Mouse (Mus musculus) urinary bladder, adult 18-20 months (tissue): ENCODE results near the gene Vmn1r148.
"Not testable (repeated sequence)": the region's sequence is repeated elsewhere in the genome, so short reads cannot be mapped to it uniquely, and the experiment has no call there.

ENCODE experiments used
- DNase-seq, 2 experiments: peaks; one replicate each; pipeline ENCODE4 v3.0.0; 2022; ENCODE audit warnings: low spot score in 2 of 2, mixed read lengths in 2 of 2

The Vmn1r148 gene

DNA sequence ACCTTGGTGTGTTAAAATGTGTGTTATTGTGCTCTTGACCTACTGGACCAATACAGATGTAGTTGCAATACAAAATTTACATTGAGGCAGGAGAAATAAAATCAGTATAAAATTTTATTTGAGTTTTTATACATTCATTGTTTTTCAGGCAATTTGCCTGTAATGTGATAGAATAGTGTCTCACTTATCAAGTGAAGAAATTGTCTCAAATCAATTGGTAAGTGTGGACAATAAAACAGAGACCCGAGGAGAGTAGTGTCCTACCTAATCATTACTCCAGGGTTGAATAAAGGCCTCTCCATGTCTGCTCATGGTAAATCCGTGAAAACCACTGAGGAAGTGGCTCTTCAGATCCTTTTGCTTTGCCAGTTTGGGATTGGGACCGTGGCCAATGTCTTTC, at the start of gene Vmn1r148:
Gene Vmn1r148 (plus strand): TSS at position 301 of the 400 bp plus-strand sequence.
- not testable (repeated sequence) for DNase-seq

DNA sequence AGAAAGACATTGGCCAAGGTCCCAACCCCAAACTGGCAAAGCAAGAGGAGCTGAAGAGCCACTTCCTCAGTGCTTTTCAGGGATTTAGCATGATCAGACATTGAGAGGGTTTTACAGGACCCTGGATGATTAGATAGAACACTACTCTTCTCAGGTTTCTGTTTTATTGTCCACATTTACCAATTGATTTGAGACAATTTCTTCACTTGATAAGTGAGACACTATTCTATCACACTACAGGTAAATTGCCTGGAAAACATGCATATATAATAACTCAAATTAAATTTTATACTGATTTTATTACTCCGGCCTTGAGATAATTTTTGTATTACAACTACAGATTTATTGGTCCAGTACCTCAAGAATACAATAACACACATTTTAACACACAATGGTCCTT, 42.4 kb upstream of the Vmn1r148 start, which contains the start of gene Gm8660:
Gene Gm8660 (minus strand): TSS at position 101 of the 400 bp plus-strand sequence.
- DNase-seq: not testable (repeated sequence)

DNA sequence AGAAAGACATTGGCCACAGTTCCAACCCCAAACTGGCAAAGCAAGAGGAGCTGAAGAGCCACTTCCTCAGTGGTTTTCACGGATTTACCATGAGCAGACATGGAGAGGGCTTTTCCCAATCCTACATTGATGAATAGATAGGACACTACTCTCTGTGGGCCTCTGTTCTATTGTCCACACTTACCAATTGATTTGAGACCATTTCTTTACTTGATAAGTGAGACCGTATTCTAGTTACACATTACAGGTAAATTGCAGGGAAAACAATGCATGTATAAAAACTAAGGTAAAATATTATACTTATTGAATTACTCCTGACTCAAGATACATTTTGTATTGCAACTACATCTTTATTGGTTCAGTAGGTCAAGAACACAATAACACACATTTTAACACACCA, 24.7 kb downstream of the Vmn1r148 start, which contains the start of gene Vmn1r149:
Gene Vmn1r149 (minus strand): TSS at position 101 of the 400 bp plus-strand sequence.
- not testable (repeated sequence) for DNase-seq

DNA sequence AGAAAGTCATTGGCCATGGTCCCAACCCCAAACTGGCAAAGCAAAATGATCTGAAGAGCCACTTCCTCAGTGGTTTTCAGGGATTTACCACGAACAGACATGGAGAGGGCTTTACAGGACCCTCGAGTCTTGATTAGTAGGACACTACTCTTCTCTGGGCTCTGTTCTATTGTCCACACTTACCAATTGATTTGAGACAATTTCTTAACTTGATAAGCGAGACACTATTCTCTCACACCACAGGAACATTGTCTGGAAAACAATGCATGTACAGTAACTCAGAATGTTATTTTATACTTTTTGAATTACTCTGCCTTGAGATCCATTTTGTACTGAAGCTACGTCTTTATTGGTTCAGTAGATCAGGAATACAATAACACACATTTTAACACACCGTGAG, 50.6 kb downstream of the Vmn1r148 start, which contains the start of gene Gm10665:
Gene Gm10665 (minus strand): TSS at position 101 of the 400 bp plus-strand sequence.
- not testable (repeated sequence) for DNase-seq
